In genomic region chr5:30665968-30666367, GRCm38 (mm10) we compare ENCODE assay signal across 8 mouse cellular contexts. TPM values are rescaled to one million over a fixed set of nuclear protein-coding genes. Genes with fewer than 3 reads are reported as not detected.
DNase-seq lines count a peak whose midpoint lies in the region; ATAC-seq and TF ChIP-seq lines count a peak whose summit lies in the region.

No protein-coding gene starts in this region.

- TF ChIP-seq CTCF in gastrocnemius, adult 2 months (IDR thresholded peaks at IDR 0.05) = no peak
- no peak for TF ChIP-seq CTCF in spleen, adult 2 months (IDR thresholded peaks at IDR 0.05; ENCODE audit: extremely low read depth, insufficient read depth, insufficient read length, insufficient replicate concordance)
- TF ChIP-seq CTCF in left cerebral cortex, adult 2 months (IDR thresholded peaks at IDR 0.05) = no peak

- no peak for DNase-seq in gastrocnemius, adult 2 months
- no peak for DNase-seq in gastrocnemius, adult 8-10 months (ENCODE audit: low spot score in 2 of 2)
- DNase-seq in spleen, adult 2 months (ENCODE audit: low read depth in 1 of 2, low spot score in 2 of 2) = no peak
- no peak for DNase-seq in spleen, adult 12 weeks (ENCODE audit: low spot score)
- DNase-seq in left cerebral cortex, adult 2 months (ENCODE audit: extremely low spot score in 1 of 2, low spot score in 2 of 2) = peak; percentile 32 to 39
- no peak for DNase-seq in cerebellum, adult 9-11 months

- WGBS in spleen, adult 2 months = 14% methylated on average over 6 of the region's 6 CpGs
- WGBS in neural tube, embryonic 14.5 days = 65% methylated on average over 6 of the region's 6 CpGs

- no peak overlapping the region; the same call in 1 of the 2 replicates for H3K9ac ChIP-seq in neural tube, embryonic 14.5 days (replicated peaks; ENCODE audit: low read depth, low read length)

- ATAC-seq in neural tube, embryonic 14.5 days (ENCODE audit: low read depth) = no peak
- ATAC-seq in megakaryocyte progenitor cell, adult 5-6 weeks (replicated peaks; ENCODE audit: poor library complexity) = no peak

- H3K4me1 ChIP-seq in spleen, adult 2 months (ENCODE audit: control insufficient read depth, insufficient read depth, insufficient read length) = peaks cover 6% of the 10 kb centered on the region; the same call in 1 of the 2 replicates
- H3K4me1 ChIP-seq in neural tube, embryonic 14.5 days (ENCODE audit: control insufficient read depth, insufficient read depth, low read length) = no peaks in the 10 kb centered on the region

- no peak for TF ChIP-seq POLR2A in spleen, adult 2 months (IDR thresholded peaks at IDR 0.05; ENCODE audit: low read depth, low read length)

- H3K4me3 ChIP-seq in gastrocnemius, adult 2 months = peak overlapping the region; percentile 89
- H3K4me3 ChIP-seq in spleen, adult 2 months (ENCODE audit: extremely low read depth, insufficient read depth, insufficient read length) = peak overlapping the region; percentile 84
- peak overlapping the region; percentile 70 for H3K4me3 ChIP-seq in left cerebral cortex, adult 2 months
- H3K4me3 ChIP-seq in neural tube, embryonic 14.5 days (ENCODE audit: low read depth, low read length) = peak overlapping the region; percentile 78

- peaks cover 3% of the 10 kb centered on the region; the same call in 1 of the 2 replicates for H3K36me3 ChIP-seq in spleen, adult 2 months (ENCODE audit: control insufficient read depth, insufficient read depth, low read length)
- H3K36me3 ChIP-seq in neural tube, embryonic 14.5 days (ENCODE audit: control insufficient read depth, insufficient read depth, low read length) = no peaks in the 10 kb centered on the region

- H3K4me2 ChIP-seq in neural tube, embryonic 14.5 days (ENCODE audit: low read depth, low read length) = peak overlapping the region; percentile 88

- peak overlapping the region; percentile 98 for H3K27ac ChIP-seq in gastrocnemius, adult 2 months
- peak overlapping the region; percentile 96 for H3K27ac ChIP-seq in spleen, adult 2 months (ENCODE audit: insufficient read depth, low read length)
- H3K27ac ChIP-seq in left cerebral cortex, adult 2 months = peak overlapping the region; percentile 99
- H3K27ac ChIP-seq in neural tube, embryonic 14.5 days (ENCODE audit: low read depth, low read length) = no peak overlapping the region

- intact Hi-C loops in gastrocnemius, adult 2 months (cut with DNase I) = no loop called here
- intact Hi-C loops in left cerebral cortex, adult 2 months (cut with DNase I) = loop anchor here (1.0 kb wide), 1 partner anchor 19 kb away; the partner anchor contains the start of gene Slc35f6

- H3K27me3 ChIP-seq in spleen, adult 2 months (ENCODE audit: control insufficient read depth, insufficient read depth, low read length) = no peaks in the 10 kb centered on the region
- H3K27me3 ChIP-seq in neural tube, embryonic 14.5 days (ENCODE audit: control insufficient read depth, insufficient read depth, low read length) = no peaks in the 10 kb centered on the region

- H3K9me3 ChIP-seq in neural tube, embryonic 14.5 days (ENCODE audit: control insufficient read depth, low read length) = no peaks in the 10 kb centered on the region

RNA-seq across cellular contexts. Expression of gene Cenpa, which starts 0.6 kb away (rescaled TPM):
- 1 to 10 TPM; 1.2 to 3.6 TPM for total RNA-seq in gastrocnemius, adult 2 months (2021)
- 1 to 10 TPM; 1.5 to 2.2 (median 1.6) TPM for total RNA-seq in gastrocnemius, adult 8-10 months (2022)
- 47.7 and 56.4 TPM in 2 replicates for polyA plus RNA-seq in spleen, adult 2 months (2012; rRNA removed)
- 1 to 10 TPM; 5.5 to 6.2 TPM for total RNA-seq in left cerebral cortex, adult 2 months (2021)
- 23.7 and 29.3 TPM in 2 replicates for polyA plus RNA-seq in neural tube, embryonic 14.5 days (2014; fragmentation: Nextera tagmentation; extraction: Ambion mirVana)
- 152 and 180 TPM in 2 replicates for total RNA-seq in megakaryocyte progenitor cell, adult 5-6 weeks (2015)
- 80.7 and 103 TPM in 2 replicates for total RNA-seq in megakaryocyte progenitor cell, adult 5-6 weeks (2017)

RNA-seq across cellular contexts. Expression of gene Slc35f6, which starts 18.2 kb away (rescaled TPM):
- 10 to 100 TPM; 12.7 to 14.2 TPM for total RNA-seq in gastrocnemius, adult 2 months (2021)
- 10 to 100 TPM; 10.2 to 14.4 (median 12.4) TPM for total RNA-seq in gastrocnemius, adult 8-10 months (2022)
- polyA plus RNA-seq in spleen, adult 2 months (2012; rRNA removed) = 56.6 and 78.5 TPM in 2 replicates
- total RNA-seq in left cerebral cortex, adult 2 months (2021) = 10 to 100 TPM; 42.2 to 45.6 TPM
- polyA plus RNA-seq in neural tube, embryonic 14.5 days (2014; fragmentation: Nextera tagmentation; extraction: Ambion mirVana) = 33.1 and 37.1 TPM in 2 replicates
- total RNA-seq in megakaryocyte progenitor cell, adult 5-6 weeks (2015) = 5.6 and 6.2 TPM in 2 replicates
- total RNA-seq in megakaryocyte progenitor cell, adult 5-6 weeks (2017) = 5.2 and 7.0 TPM in 2 replicates

RNA-seq across cellular contexts. Expression of gene Dpysl5, which starts 45.4 kb away (rescaled TPM):
- 1 to 10 TPM in 1 of 2 experiments, under 1 TPM in 1; 0.98 to 2.9 TPM for total RNA-seq in gastrocnemius, adult 2 months (2021)
- 1 to 10 TPM in 3 of 4 experiments, under 1 TPM in 1; 0.97 to 1.6 (median 1.4) TPM for total RNA-seq in gastrocnemius, adult 8-10 months (2022)
- polyA plus RNA-seq in spleen, adult 2 months (2012; rRNA removed) = 0.06 and 0.15 TPM in 2 replicates
- total RNA-seq in left cerebral cortex, adult 2 months (2021) = 10 to 100 TPM; 21.2 to 27.3 TPM
- polyA plus RNA-seq in neural tube, embryonic 14.5 days (2014; fragmentation: Nextera tagmentation; extraction: Ambion mirVana) = 178 and 203 TPM in 2 replicates
- not detected in 2 replicates for total RNA-seq in megakaryocyte progenitor cell, adult 5-6 weeks (2015)
- total RNA-seq in megakaryocyte progenitor cell, adult 5-6 weeks (2017) = not detected in 2 replicates

Comparison
In these comparisons a context has a peak if more than half of its experiments do, and no peak if none do; other contexts are left out.
1. DNase-seq: peak in left cerebral cortex, adult 2 months (2 of 2); none in gastrocnemius, adult 2 months (single experiment), gastrocnemius, adult 8-10 months (0 of 2), spleen, adult 2 months (0 of 2), spleen, adult 12 weeks (single experiment) and cerebellum, adult 9-11 months (single experiment).
2. RNA of gene Cenpa, which starts 0.6 kb away (total RNA-seq): 80.7 to 180 TPM in megakaryocyte progenitor cell, adult 5-6 weeks; 5.5 to 6.2 TPM in left cerebral cortex, adult 2 months, 1.2 to 3.6 TPM in gastrocnemius, adult 2 months and 1.5 to 2.2 TPM in gastrocnemius, adult 8-10 months; every median in the first group is over 10 times any median in the second.
3. RNA of gene Dpysl5, which starts 45.4 kb away (total RNA-seq): 21.2 to 27.3 TPM in left cerebral cortex, adult 2 months; 0.98 to 2.9 TPM in gastrocnemius, adult 2 months, 0.97 to 1.6 TPM in gastrocnemius, adult 8-10 months and not detected in megakaryocyte progenitor cell, adult 5-6 weeks; every median in the first group is over 4 times any median in the second.
4. Peak in every context shown above with its lines, with median percentiles within 50 percentile points of each other: H3K4me3 ChIP-seq.